Mouse (Mus musculus) bone marrow macrophage, adult 2 months (primary cell): Measurements from ENCODE around the gene Phf10. TPM values are rescaled to one million over a fixed set of nuclear protein-coding genes. Genes with fewer than 3 reads are reported as not detected.
A peak's percentile ranks its signal among the peaks of the same experiment; 100 is the strongest.
"Not testable (repeated sequence)": the region's sequence is repeated elsewhere in the genome, so short reads cannot be mapped to it uniquely, and the experiment has no call there.

ENCODE experiments used
- H3K27ac ChIP-seq: 2 replicates; pipeline ENCODE4 v1.5.1; 2012; ENCODE audit warnings: low read depth, low read length; ENCODE audit not compliant: insufficient read depth
- H3K4me1 ChIP-seq: 2 replicates; pipeline ENCODE4 v1.6.1; 2012; ENCODE audit warnings: low read length; ENCODE audit not compliant: control insufficient read depth, insufficient read depth
- H3K4me3 ChIP-seq: 2 replicates; pipeline ENCODE4 v1.5.1; 2012; ENCODE audit warnings: mild to moderate bottlenecking, low read length, moderate library complexity; ENCODE audit not compliant: insufficient read depth
- polyA plus RNA-seq: library from polyadenylated mRNA; stranded (reverse); fragments of >200 nt; gene quantifications from 2 replicates; pipeline ENCODE4 v1.2.4, GENCODE M21; 2012; ENCODE audit not compliant: missing spikeins, insufficient read depth, insufficient read length

The Phf10 gene
- polyA plus RNA-seq = 63.5 and 66.4 TPM in 2 replicates

- peak within 1 kb of the TSS; percentile 84 for H3K4me3 ChIP-seq
- not testable (repeated sequence) for H3K27ac ChIP-seq, H3K4me1 ChIP-seq
Observed at GRCm38 (mm10) chr17:14960951-14961556, at the start of gene Phf10. Gene Phf10 (minus strand): TSS chr17:14961273.

DNA sequence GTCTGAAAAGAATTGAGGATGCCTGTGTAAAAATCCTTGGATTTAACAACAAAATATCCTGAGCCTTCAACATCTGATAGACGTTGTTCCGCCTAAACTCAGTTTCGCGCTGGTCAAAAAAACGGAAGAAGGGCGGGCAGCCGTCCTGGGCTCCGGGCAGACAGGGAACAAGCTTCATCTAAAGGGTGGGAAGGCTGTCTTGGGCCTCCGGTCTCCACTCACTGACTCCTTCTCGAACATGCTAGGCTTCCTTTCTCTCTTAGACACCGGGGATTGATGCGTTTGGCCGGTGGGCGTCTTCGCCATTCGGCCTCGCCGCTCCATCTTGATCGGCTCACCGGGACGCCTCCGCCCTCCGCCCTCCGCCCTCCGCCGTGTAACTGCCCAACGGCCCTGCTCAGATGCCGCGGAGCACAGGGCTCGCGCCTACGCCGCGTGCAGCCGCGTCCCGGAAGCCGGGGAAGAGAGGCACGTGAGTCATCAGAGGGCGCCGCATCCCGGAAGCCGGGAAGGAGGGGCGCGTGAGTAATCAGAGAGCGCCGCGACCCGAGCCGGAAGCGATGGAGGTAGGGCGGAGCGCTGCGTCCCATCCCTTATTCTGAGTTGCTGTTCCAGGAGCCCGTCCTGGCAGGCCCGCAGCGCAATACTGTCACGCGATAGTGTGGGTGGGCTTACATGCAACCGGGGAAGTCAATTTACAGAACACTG lies 48.8 kb upstream of the Phf10 start, which contains the start of gene Gm3435:
Gm3435 (plus strand) TSS at position 471 of the 708 bp plus-strand sequence.
- not testable (repeated sequence) for H3K4me1 ChIP-seq, H3K4me3 ChIP-seq, H3K27ac ChIP-seq

DNA sequence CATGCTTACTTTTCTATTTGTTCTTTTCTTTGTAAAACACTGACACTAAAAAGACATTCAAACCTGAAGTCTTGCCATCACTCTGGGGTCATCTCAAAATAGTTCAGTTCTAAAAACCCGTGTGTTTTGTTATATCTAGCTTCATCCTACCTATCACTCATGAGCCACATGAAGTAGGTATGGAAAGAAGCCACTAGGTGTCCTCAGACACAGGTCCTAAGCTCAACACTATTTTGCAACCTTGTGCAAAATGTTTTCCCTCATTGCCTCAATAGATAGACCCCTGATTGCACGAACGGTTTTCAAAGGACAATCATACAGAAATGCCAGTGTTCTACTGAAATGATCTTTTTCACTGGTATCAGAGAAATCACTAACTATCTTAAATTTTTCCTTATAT lies 48.0 kb upstream of the Phf10 start:
- H3K27ac ChIP-seq, H3K4me3 ChIP-seq, H3K4me1 ChIP-seq: not testable (repeated sequence)

- not testable (repeated sequence) for H3K4me1 ChIP-seq, H3K27ac ChIP-seq, H3K4me3 ChIP-seq
Observed at GRCm38 (mm10) chr17:15000047-15000446, 39.0 kb upstream of the Phf10 start.

- not testable (repeated sequence) for H3K4me1 ChIP-seq, H3K27ac ChIP-seq, H3K4me3 ChIP-seq
Observed at GRCm38 (mm10) chr17:14994140-14994539, 33.1 kb upstream of the Phf10 start.

GRCm38 (mm10) chr17:14993139-14993832 lies 32.2 kb upstream of the Phf10 start:
- not testable (repeated sequence) for H3K4me3 ChIP-seq, H3K27ac ChIP-seq, H3K4me1 ChIP-seq

DNA sequence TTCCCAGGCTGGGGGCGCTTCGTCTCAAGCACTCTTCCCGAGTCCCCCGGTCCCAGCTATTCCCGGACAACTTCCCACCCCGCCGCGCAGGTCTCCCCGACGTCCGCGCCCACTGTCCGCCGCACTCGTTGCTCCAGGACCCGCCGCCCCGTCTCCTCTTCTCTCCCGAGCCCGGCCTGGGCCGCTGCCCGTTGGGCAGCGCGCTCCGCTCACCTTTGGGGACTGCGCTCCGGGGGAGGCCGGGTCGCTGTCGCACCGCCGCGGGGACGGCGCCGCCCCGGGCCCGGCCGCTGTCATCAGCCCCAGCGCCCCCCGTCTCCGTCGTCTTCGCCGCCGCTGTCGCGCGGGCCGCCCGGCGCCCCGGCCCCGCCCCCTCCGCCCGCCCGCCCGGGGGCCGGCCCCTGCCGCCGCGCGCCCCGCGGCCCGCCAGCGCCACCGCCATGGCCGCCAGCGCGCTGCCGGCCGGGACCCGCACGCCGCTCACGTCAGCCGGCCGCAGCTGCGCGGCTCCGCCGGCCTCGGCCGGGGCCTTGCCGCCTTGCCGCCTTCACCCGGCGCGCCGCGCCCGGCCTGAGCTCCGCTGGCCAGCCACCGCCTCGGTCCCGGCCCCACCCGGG lies 31.6 kb upstream of the Phf10 start:
- not testable (repeated sequence) for H3K4me1 ChIP-seq, H3K27ac ChIP-seq, H3K4me3 ChIP-seq

DNA sequence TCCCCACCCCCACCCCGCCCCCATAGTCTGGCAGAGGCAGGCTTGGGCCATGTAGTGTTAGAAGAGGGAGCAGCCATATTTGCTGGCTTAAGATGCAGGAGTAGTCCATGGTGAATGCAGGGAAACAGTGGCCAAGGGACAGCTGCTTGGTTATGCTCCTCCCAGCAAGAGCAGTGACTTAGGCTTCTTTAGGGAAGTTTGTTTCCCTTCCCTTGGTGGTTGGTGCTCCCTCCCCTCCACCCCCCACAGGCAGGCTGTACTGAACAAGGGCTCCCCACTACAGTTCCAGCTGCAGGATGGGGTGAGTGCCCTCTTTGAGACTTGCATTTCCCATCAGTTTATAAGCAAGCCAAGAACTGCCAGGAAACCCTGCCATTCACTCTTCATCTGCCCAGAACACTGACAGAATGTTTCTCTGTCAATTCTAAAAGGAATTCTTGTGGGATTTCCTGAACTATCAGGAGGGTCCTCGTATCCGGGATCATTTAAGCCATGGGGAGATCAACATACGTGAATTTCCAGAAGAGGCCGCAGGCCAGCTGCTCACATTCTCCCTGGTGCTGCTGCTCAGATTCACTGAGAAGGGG lies 29.1 kb upstream of the Phf10 start:
- H3K27ac ChIP-seq = peak overlapping the region; percentile 52
- H3K4me3 ChIP-seq = not testable (repeated sequence)

DNA sequence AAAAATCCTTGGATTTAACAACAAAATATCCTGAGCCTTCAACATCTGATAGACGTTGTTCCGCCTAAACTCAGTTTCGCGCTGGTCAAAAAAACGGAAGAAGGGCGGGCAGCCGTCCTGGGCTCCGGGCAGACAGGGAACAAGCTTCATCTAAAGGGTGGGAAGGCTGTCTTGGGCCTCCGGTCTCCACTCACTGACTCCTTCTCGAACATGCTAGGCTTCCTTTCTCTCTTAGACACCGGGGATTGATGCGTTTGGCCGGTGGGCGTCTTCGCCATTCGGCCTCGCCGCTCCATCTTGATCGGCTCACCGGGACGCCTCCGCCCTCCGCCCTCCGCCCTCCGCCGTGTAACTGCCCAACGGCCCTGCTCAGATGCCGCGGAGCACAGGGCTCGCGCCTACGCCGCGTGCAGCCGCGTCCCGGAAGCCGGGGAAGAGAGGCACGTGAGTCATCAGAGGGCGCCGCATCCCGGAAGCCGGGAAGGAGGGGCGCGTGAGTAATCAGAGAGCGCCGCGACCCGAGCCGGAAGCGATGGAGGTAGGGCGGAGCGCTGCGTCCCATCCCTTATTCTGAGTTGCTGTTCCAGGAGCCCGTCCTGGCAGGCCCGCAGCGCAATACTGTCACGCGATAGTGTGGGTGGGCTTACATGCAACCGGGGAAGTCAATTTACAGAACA lies 17.4 kb upstream of the Phf10 start, which contains the start of the genes 9030025P20Rik and Gm3417:
9030025P20Rik (plus strand) TSS at position 107 of the 677 bp plus-strand sequence.
Gm3417 (minus strand) TSS at position 429 of the 677 bp plus-strand sequence.
- 0 out of 2 replicates have a peak within 1 kb of the TSS, but pooled peaks have one; percentile 26 for H3K27ac ChIP-seq
- H3K4me1 ChIP-seq, H3K4me3 ChIP-seq: not testable (repeated sequence)

More for the DNA sequence above, 29.1 kb upstream of the Phf10 start:
- H3K4me1 ChIP-seq = not testable (repeated sequence)

DNA sequence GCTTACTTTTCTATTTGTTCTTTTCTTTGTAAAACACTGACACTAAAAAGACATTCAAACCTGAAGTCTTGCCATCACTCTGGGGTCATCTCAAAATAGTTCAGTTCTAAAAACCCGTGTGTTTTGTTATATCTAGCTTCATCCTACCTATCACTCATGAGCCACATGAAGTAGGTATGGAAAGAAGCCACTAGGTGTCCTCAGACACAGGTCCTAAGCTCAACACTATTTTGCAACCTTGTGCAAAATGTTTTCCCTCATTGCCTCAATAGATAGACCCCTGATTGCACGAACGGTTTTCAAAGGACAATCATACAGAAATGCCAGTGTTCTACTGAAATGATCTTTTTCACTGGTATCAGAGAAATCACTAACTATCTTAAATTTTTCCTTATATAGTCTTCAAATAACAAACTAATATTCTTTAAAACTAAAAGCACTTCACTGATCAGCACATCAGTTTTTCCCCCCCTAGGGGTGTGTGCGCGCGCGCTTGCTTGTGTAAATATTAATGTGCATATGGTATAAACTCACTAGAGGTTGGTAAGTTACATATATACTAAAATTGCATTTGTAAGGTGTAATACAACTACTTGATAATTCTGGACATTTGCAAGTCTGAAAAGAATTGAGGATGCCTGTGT lies 16.8 kb upstream of the Phf10 start:
- H3K27ac ChIP-seq = 0 out of 2 replicates have a peak overlapping the region, but pooled peaks have one; percentile 26
- not testable (repeated sequence) for H3K4me1 ChIP-seq, H3K4me3 ChIP-seq

DNA sequence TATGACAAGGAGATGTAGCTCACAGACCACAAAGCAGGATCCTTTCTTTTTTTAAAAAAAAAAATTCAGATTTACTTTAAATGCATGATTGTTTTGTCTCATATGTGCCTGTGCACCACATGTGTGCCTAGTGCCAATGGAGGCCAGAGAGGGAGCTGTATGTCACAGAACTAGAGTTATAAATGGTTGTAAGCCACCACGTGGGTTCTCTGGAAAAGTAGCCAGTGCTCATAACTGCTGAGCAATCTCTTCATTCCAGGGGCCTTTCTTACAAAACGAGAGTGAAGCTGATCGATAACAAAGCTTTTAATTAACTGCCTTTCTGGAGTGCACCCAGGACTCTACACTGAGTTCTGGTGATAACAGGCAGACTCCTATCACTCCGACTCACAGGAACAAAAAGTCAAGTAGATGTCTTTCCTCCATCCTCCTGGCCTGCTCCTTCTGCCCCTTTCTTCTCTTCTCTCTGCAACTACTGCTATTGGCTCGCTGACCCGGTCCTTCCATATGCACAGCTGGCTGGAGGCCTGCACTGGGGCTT lies 7.4 kb upstream of the Phf10 start:
- not testable (repeated sequence) for H3K4me3 ChIP-seq

DNA sequence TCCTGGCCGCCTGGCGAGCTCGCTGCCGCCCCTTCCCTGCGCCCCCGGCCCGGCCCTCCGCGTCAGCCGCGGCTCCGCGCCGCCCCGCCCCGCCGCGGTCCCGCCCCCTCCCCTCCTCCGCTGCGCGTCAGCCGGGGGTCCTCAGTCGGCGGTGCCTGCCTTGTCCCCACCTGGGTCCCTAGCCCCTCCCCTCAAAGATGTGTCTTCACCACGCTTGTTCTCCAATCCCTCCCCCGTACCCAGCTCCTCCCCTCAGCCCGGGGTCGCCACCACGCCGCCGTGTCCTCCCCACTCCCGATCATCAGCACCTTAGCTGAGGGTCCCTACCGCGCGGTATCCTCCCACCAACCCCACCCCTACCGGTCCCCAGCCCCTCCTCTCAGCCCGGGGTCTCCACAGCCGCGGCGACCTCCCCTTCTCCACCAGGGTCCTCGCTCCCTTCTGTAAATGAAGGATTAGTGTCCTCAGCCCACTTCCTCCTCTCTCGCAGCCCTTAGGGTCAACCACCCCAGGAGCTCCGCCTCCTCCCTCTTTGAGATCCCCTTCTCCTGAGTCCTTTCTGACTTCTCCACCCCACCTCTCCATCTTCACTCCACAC lies 583 bp upstream of the Phf10 start:
- not testable (repeated sequence) for H3K4me1 ChIP-seq, H3K4me3 ChIP-seq, H3K27ac ChIP-seq

More for the DNA sequence above, 7.4 kb upstream of the Phf10 start:
- H3K27ac ChIP-seq, H3K4me1 ChIP-seq: not testable (repeated sequence)
